Mouse (Mus musculus): ENCODE results near the gene Irgc1. TPM values are rescaled to one million over a fixed set of nuclear protein-coding genes. Genes with fewer than 3 reads are reported as not detected.

Irgc1 gene
- total RNA-seq, 1 experiment = not detected

GRCm38 (mm10) chr7:24399256-24400081, 52.6 kb downstream of the Irgc1 start, which contains the start of gene Smg9:
TSS of gene Smg9 (plus strand) at chr7:24399619.
- in situ Hi-C loops (cut with MboI; ENCODE audit: low sequenced_read_pairs in 2 of 2, unreplicated experiment in 2 of 2) = loop anchor here in 1 of 2 experiments (25.0 kb wide), 1 partner anchor 113 kb away; the partner anchor contains the start of genes AC161166.1 and Zfp428
- H3K4me1 ChIP-seq (ENCODE audit: control insufficient read depth in 2 of 2, insufficient read depth in 2 of 2, low read length in 2 of 2, poor library complexity in 1 of 2) = no peaks in the 10 kb centered on the region
- peak; percentile 98 for DNase-seq (ENCODE audit: low read depth, low spot score)
- H3K4me3 ChIP-seq (ENCODE audit: insufficient read depth in 1 of 2, low read depth in 1 of 2, low read length in 2 of 2, poor library complexity in 1 of 2, severe bottlenecking in 1 of 2) = peak within 1 kb of the TSS; percentile 80 to 84
- peak within 1 kb of the TSS; percentile 96 for H3K27ac ChIP-seq (ENCODE audit: insufficient read depth, low read depth, low read length, poor library complexity, severe bottlenecking)
- H3K9ac ChIP-seq (ENCODE audit: insufficient read depth, low read depth, low read length, poor library complexity, severe bottlenecking) = peak within 1 kb of the TSS; percentile 93
- H3K36me3 ChIP-seq (ENCODE audit: control insufficient read depth, insufficient read depth, low read length, poor library complexity, severe bottlenecking) = no peaks in the 10 kb centered on the region; the same call in 1 of the 2 replicates
- TF ChIP-seq ZNF384 (IDR thresholded peaks at IDR 0.05; ENCODE audit: low read depth, low read length) (no peak), ZC3H11A (IDR thresholded peaks at IDR 0.05; ENCODE audit: borderline replicate concordance, low read depth, low read length) (no peak), MAFK (IDR thresholded peaks at IDR 0.05; ENCODE audit: insufficient read depth, low read depth, low read length) (no peak), CHD2 (IDR thresholded peaks at IDR 0.05; ENCODE audit: low read depth, low read length) (no peak), HCFC1 (IDR thresholded peaks at IDR 0.05; ENCODE audit: borderline replicate concordance, insufficient read depth, low read length) (peak; percentile 70)
- H3K9me3 ChIP-seq (ENCODE audit: control insufficient read depth, insufficient read depth, low read depth, low read length) = no peaks in the 10 kb centered on the region

- no peaks in the 10 kb centered on the region for H3K36me3 ChIP-seq (ENCODE audit: control insufficient read depth, insufficient read depth, low read length, poor library complexity, severe bottlenecking)
- in situ Hi-C loops (cut with MboI; ENCODE audit: low sequenced_read_pairs in 2 of 2, unreplicated experiment in 2 of 2) = no loop called here
- DNase-seq (ENCODE audit: low read depth, low spot score) = no peak
- H3K9me3 ChIP-seq (ENCODE audit: control insufficient read depth, insufficient read depth, low read depth, low read length) = no peaks in the 10 kb centered on the region
- TF ChIP-seq ZC3H11A (IDR thresholded peaks at IDR 0.05; ENCODE audit: borderline replicate concordance, low read depth, low read length) (no peak), CHD2 (IDR thresholded peaks at IDR 0.05; ENCODE audit: low read depth, low read length) (no peak), HCFC1 (IDR thresholded peaks at IDR 0.05; ENCODE audit: borderline replicate concordance, insufficient read depth, low read length) (no peak), MAFK (IDR thresholded peaks at IDR 0.05; ENCODE audit: insufficient read depth, low read depth, low read length) (no peak), ZNF384 (IDR thresholded peaks at IDR 0.05; ENCODE audit: low read depth, low read length) (no peak)
- H3K4me1 ChIP-seq (ENCODE audit: control insufficient read depth in 2 of 2, insufficient read depth in 2 of 2, low read length in 2 of 2, poor library complexity in 1 of 2) = no peaks in the 10 kb centered on the region
- H3K4me3 ChIP-seq (ENCODE audit: insufficient read depth in 1 of 2, low read depth in 1 of 2, low read length in 2 of 2, poor library complexity in 1 of 2, severe bottlenecking in 1 of 2) = peak overlapping the region in 1 of 2 experiments; percentile 61; a peak in 2 of 4 replicates
- peak overlapping the region; percentile 59; the same call in 1 of the 2 replicates for H3K9ac ChIP-seq (ENCODE audit: insufficient read depth, low read depth, low read length, poor library complexity, severe bottlenecking)
- no peak overlapping the region for H3K27ac ChIP-seq (ENCODE audit: insufficient read depth, low read depth, low read length, poor library complexity, severe bottlenecking)
Measured at GRCm38 (mm10) chr7:24398364-24398913, 53.7 kb downstream of the Irgc1 start.

GRCm38 (mm10) chr7:24396832-24397231, 55.3 kb downstream of the Irgc1 start:
- Histone ChIP-seq H3K36me3 (ENCODE audit: control insufficient read depth, insufficient read depth, low read length, poor library complexity, severe bottlenecking) (no peaks in the 10 kb centered on the region), H3K4me3 (ENCODE audit: insufficient read depth in 1 of 2, low read depth in 1 of 2, low read length in 2 of 2, poor library complexity in 1 of 2, severe bottlenecking in 1 of 2) (no peak overlapping the region), H3K4me1 (ENCODE audit: control insufficient read depth in 2 of 2, insufficient read depth in 2 of 2, low read length in 2 of 2, poor library complexity in 1 of 2) (no peaks in the 10 kb centered on the region), H3K9me3 (ENCODE audit: control insufficient read depth, insufficient read depth, low read depth, low read length) (no peaks in the 10 kb centered on the region), H3K9ac (ENCODE audit: insufficient read depth, low read depth, low read length, poor library complexity, severe bottlenecking) (no peak overlapping the region), H3K27ac (ENCODE audit: insufficient read depth, low read depth, low read length, poor library complexity, severe bottlenecking) (no peak overlapping the region)
- DNase-seq (ENCODE audit: low read depth, low spot score) = no peak
- no peak for TF ChIP-seq ZC3H11A (IDR thresholded peaks at IDR 0.05; ENCODE audit: borderline replicate concordance, low read depth, low read length)
- no peak for TF ChIP-seq CHD2 (IDR thresholded peaks at IDR 0.05; ENCODE audit: low read depth, low read length)
- no peak for TF ChIP-seq ZNF384 (IDR thresholded peaks at IDR 0.05; ENCODE audit: low read depth, low read length)
- TF ChIP-seq HCFC1 (IDR thresholded peaks at IDR 0.05; ENCODE audit: borderline replicate concordance, insufficient read depth, low read length) = no peak
- no peak for TF ChIP-seq MAFK (IDR thresholded peaks at IDR 0.05; ENCODE audit: insufficient read depth, low read depth, low read length)
- in situ Hi-C loops (cut with MboI; ENCODE audit: low sequenced_read_pairs in 2 of 2, unreplicated experiment in 2 of 2) = no loop called here

GRCm38 (mm10) chr7:24394475-24395161, 57.5 kb downstream of the Irgc1 start:
- H3K4me3 ChIP-seq (ENCODE audit: insufficient read depth in 1 of 2, low read depth in 1 of 2, low read length in 2 of 2, poor library complexity in 1 of 2, severe bottlenecking in 1 of 2) = no peak overlapping the region
- H3K36me3 ChIP-seq (ENCODE audit: control insufficient read depth, insufficient read depth, low read length, poor library complexity, severe bottlenecking) = no peaks in the 10 kb centered on the region
- no peak for TF ChIP-seq MAFK (IDR thresholded peaks at IDR 0.05; ENCODE audit: insufficient read depth, low read depth, low read length)
- TF ChIP-seq ZC3H11A (IDR thresholded peaks at IDR 0.05; ENCODE audit: borderline replicate concordance, low read depth, low read length) = no peak
- no peak for TF ChIP-seq HCFC1 (IDR thresholded peaks at IDR 0.05; ENCODE audit: borderline replicate concordance, insufficient read depth, low read length)
- TF ChIP-seq ZNF384 (IDR thresholded peaks at IDR 0.05; ENCODE audit: low read depth, low read length) = no peak
- no peak for TF ChIP-seq CHD2 (IDR thresholded peaks at IDR 0.05; ENCODE audit: low read depth, low read length)
- H3K9ac ChIP-seq (ENCODE audit: insufficient read depth, low read depth, low read length, poor library complexity, severe bottlenecking) = no peak overlapping the region; the same call in 1 of the 2 replicates
- H3K9me3 ChIP-seq (ENCODE audit: control insufficient read depth, insufficient read depth, low read depth, low read length) = no peaks in the 10 kb centered on the region
- no peak for DNase-seq (ENCODE audit: low read depth, low spot score)
- H3K4me1 ChIP-seq (ENCODE audit: control insufficient read depth in 2 of 2, insufficient read depth in 2 of 2, low read length in 2 of 2, poor library complexity in 1 of 2) = peaks cover 0 to 2% of the 10 kb centered on the region in 2 experiments; a peak in 1 of 4 replicates
- H3K27ac ChIP-seq (ENCODE audit: insufficient read depth, low read depth, low read length, poor library complexity, severe bottlenecking) = no peak overlapping the region
- in situ Hi-C loops (cut with MboI; ENCODE audit: low sequenced_read_pairs in 2 of 2, unreplicated experiment in 2 of 2) = no loop called here

Measured in ES-E14 (cell line).